Mouse (Mus musculus): ENCODE measurements at regions not wholly inside any gene's neighbourhood (a gene's known extent, or its start where the extent isn't known, plus 50 kb on each side); places are given as distances from the start of the nearest gene placed in this dataset.
"Not testable (repeated sequence)": the region's sequence is repeated elsewhere in the genome, so short reads cannot be mapped to it uniquely, and the experiment has no call there.

DNA sequence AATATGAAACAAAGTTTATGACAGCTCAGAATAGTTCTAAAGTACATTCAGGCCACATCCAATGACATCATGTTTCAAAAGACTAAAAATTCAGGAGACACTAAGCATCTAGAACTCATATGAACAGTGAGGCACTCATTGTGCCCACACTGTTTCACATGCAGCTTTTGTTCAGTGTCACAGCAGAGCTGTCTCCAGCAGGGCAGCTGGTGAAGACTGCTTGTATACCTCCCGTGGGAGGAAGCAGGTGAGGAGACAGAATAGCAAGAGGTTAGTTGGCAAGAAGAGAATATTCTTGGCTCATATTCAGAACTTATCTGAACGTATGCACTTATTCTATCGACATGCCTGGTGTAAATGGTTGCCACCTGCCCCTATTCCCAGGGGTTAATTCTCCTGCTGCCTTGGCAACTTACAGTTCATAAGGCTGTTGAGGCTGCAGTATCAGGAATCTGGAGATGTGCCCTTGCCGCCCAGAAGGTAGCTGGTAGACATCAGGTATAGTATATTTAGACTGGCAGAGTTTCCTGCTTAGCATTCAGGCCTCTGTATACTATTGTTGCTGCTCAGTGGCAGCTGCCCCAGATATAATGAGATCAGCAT is 1109.0 kb downstream of the Lrfn5 start:
- DNase-seq, result peak; percentile 4 to 5

DNA sequence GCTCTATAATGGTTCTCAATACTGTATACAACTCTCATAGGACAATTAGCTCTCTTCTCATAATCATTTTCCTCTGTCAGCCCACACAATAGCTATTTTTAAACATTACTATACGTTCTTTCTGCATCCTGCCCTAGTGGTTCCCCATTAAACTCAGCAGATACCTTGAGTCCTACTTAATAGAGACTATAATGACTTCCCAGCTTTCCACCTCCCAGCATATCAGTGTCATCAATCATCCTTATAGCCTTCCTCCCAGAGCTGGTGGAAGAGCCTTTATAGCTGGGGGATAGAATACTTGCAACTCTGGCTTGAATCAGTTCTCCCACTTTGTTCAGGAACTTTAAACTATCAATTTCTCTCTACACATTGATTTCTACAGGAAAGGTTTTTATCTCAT is 1141.7 kb downstream of the Lrfn5 start:
- DNase-seq, result no peak

DNA sequence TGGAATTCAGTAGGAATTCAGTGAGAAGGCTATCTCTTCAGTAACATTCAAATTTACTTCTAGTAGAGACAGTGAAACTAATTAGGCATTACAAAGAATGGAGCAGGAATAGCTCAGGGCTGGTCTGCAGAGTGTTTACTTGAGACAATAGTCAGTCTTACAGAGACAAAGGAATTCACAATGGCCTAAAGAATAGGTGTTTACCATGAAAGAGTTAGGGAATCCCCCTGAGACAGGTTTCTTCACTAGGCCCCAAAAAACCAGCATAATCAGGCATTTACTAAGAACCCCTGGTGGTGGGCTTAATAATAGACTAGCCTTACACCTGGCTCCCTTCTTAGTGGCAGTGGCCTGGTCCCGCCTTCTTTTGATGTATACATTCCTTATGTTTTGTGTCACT is 1184.2 kb downstream of the Lrfn5 start:
- DNase-seq, result not testable (repeated sequence)

Measured in cerebellum, postnatal 36 days (tissue).